Mouse (Mus musculus) MEL (cell line): ENCODE data around the gene Tamm41. TPM values are rescaled to one million over a fixed set of nuclear protein-coding genes. Genes with fewer than 3 reads are reported as not detected.

ENCODE experiments used
- DNase-seq: peaks from one replicate; pipeline ENCODE4 v3.0.0; 2011; ENCODE audit warnings: low read depth, low spot score
- H3K27ac ChIP-seq: 2 replicates; pipeline ENCODE4 v1.5.1; 2012; ENCODE audit warnings: low read depth, mild to moderate bottlenecking, control low read depth, low read length, moderate library complexity; ENCODE audit not compliant: control insufficient read depth
- H3K27me3 ChIP-seq, 2 experiments: fragments of 150-350 bp in 1 of 2; sonication (generic) in 1 of 2; 2 replicates each; pipeline ENCODE4 v1.6.1; 2012; ENCODE audit warnings: low read length in 2 of 2, mild to moderate bottlenecking in 2 of 2, improper control_type of control experiment in 1 of 2, moderate library complexity in 1 of 2; ENCODE audit not compliant: insufficient read depth in 2 of 2, control insufficient read depth in 1 of 2
- H3K36me3 ChIP-seq, 2 experiments: 2 replicates each; pipeline ENCODE4 v1.6.1; 2012 to 2014; ENCODE audit warnings: low read length in 2 of 2, improper control_type of control experiment in 1 of 2, inconsistent platforms in 1 of 2, mild to moderate bottlenecking in 1 of 2; ENCODE audit not compliant: insufficient read depth in 2 of 2, control insufficient read depth in 1 of 2
- H3K4me1 ChIP-seq, 2 experiments: fragments of 150-350 bp in 1 of 2; sonication (generic) in 1 of 2; 2 replicates each; pipeline ENCODE4 v1.6.1; 2012; ENCODE audit warnings: low read length in 2 of 2, improper control_type of control experiment in 1 of 2, mild to moderate bottlenecking in 1 of 2; ENCODE audit not compliant: insufficient read depth in 2 of 2, control insufficient read depth in 1 of 2
- H3K4me3 ChIP-seq, 2 experiments: fragments of 150-350 bp in 1 of 2; sonication (generic) in 1 of 2; 2 replicates each; pipeline ENCODE4 v1.5.1; 2012; ENCODE audit warnings: low read depth in 2 of 2, low read length in 2 of 2, mild to moderate bottlenecking in 2 of 2, moderate library complexity in 2 of 2, control low read depth in 1 of 2, improper control_type of control experiment in 1 of 2; ENCODE audit not compliant: control insufficient read depth in 1 of 2, insufficient read depth in 1 of 2
- H3K79me2 ChIP-seq: 2 replicates; pipeline ENCODE4 v1.6.1; 2012; ENCODE audit warnings: mild to moderate bottlenecking, low read length, moderate library complexity; ENCODE audit not compliant: control insufficient read depth, poor library complexity, insufficient read depth
- H3K9ac ChIP-seq: 2 replicates; pipeline ENCODE4 v1.6.1; 2012; ENCODE audit warnings: low read depth, mild to moderate bottlenecking, control low read depth, low read length, moderate library complexity; ENCODE audit not compliant: control insufficient read depth, poor library complexity, severe bottlenecking
- H3K9me3 ChIP-seq: fragments of 150-350 bp; sonication (generic); replicated peaks from 2 replicates; pipeline ENCODE4 v1.6.1; 2012; ENCODE audit warnings: mild to moderate bottlenecking, low read length, improper control_type of control experiment, moderate library complexity; ENCODE audit not compliant: insufficient read depth
- ELF1 ChIP-seq: IDR thresholded peaks from 2 replicates; pipeline ENCODE4 v1.6.1; 2014; ENCODE audit warnings: low read depth, mild to moderate bottlenecking, inconsistent platforms, low read length, improper control_type of control experiment, moderate library complexity
- ETS1 ChIP-seq: IDR thresholded peaks from 2 replicates; pipeline ENCODE4 v1.6.1; 2012; ENCODE audit warnings: low read depth, mild to moderate bottlenecking, inconsistent platforms, low read length, improper control_type of control experiment, moderate library complexity
- GABPA ChIP-seq: IDR thresholded peaks from 2 replicates; pipeline ENCODE4 v1.6.1; 2012; ENCODE audit warnings: low read depth, mild to moderate bottlenecking, inconsistent platforms, low read length, improper control_type of control experiment, moderate library complexity
- JUND ChIP-seq: IDR thresholded peaks from 2 replicates; pipeline ENCODE4 v1.6.1; 2011; ENCODE audit warnings: low read depth, mild to moderate bottlenecking, improper control_type of control experiment, low read length
- KAT2A ChIP-seq: conservative IDR thresholded peaks from 2 replicates; pipeline ENCODE4 v1.6.1; 2012; ENCODE audit warnings: low read depth, low read length, improper control_type of control experiment, inconsistent platforms
- MAZ ChIP-seq: IDR thresholded peaks from 2 replicates; pipeline ENCODE4 v1.6.1; 2012; ENCODE audit warnings: low read depth, mild to moderate bottlenecking, inconsistent platforms, low read length, improper control_type of control experiment
- MEF2A ChIP-seq: IDR thresholded peaks from 2 replicates; pipeline ENCODE4 v1.6.1; 2014; ENCODE audit warnings: low read depth, mild to moderate bottlenecking, inconsistent platforms, low read length, improper control_type of control experiment; ENCODE audit not compliant: poor library complexity, insufficient replicate concordance, severe bottlenecking; ENCODE audit errors: extremely low read depth
- NELFE ChIP-seq: IDR thresholded peaks from 2 replicates; pipeline ENCODE4 v1.6.1; 2011; ENCODE audit warnings: low read depth, low read length, improper control_type of control experiment
- NRF1 ChIP-seq: IDR thresholded peaks from 2 replicates; pipeline ENCODE4 v1.6.1; 2014; ENCODE audit warnings: low read depth, mild to moderate bottlenecking, inconsistent platforms, low read length, improper control_type of control experiment, moderate library complexity; ENCODE audit not compliant: poor library complexity, insufficient read depth, severe bottlenecking
- RAD21 ChIP-seq: IDR thresholded peaks from 2 replicates; pipeline ENCODE4 v1.6.1; 2011; ENCODE audit warnings: mild to moderate bottlenecking, low read depth, low read length, improper control_type of control experiment
- RCOR1 ChIP-seq: IDR thresholded peaks from 2 replicates; pipeline ENCODE4 v1.6.1; 2012; ENCODE audit warnings: low read depth, mild to moderate bottlenecking, inconsistent platforms, low read length, improper control_type of control experiment
- SMC3 ChIP-seq: IDR thresholded peaks from 2 replicates; pipeline ENCODE4 v1.6.1; 2011; ENCODE audit warnings: low read depth, low read length, improper control_type of control experiment
- UBTF ChIP-seq: IDR thresholded peaks from 2 replicates; pipeline ENCODE4 v1.6.1; 2012; ENCODE audit warnings: low read depth, mild to moderate bottlenecking, inconsistent platforms, low read length, improper control_type of control experiment, moderate library complexity, borderline replicate concordance; ENCODE audit not compliant: insufficient read depth
- ZC3H11A ChIP-seq: IDR thresholded peaks from 2 replicates; pipeline ENCODE4 v1.6.1; 2012; ENCODE audit warnings: low read depth, mild to moderate bottlenecking, inconsistent platforms, low read length, improper control_type of control experiment
- ZNF384 ChIP-seq: IDR thresholded peaks from 2 replicates; pipeline ENCODE4 v1.6.1; 2012; ENCODE audit warnings: low read depth, mild to moderate bottlenecking, inconsistent platforms, low read length, improper control_type of control experiment
- polyA plus RNA-seq, 2 experiments: library from polyadenylated mRNA; stranded (reverse) in 1 of 2; unstranded in 1 of 2; fragments of >175 nt in 1 of 2; fragments of >200 nt in 1 of 2; gene quantifications; 2 replicates each; pipeline versions ENCODE4 v1.2.1 to v1.2.4; 2012; ENCODE audit warnings: low replicate concordance in 2 of 2, low read depth in 1 of 2; ENCODE audit not compliant: insufficient read length in 2 of 2, insufficient read depth in 1 of 2, missing spikeins in 1 of 2
- total RNA-seq: library from RNA; depleted of rRNA; stranded (reverse); fragments of 300-350 nt; gene quantifications from 2 replicates; pipeline ENCODE4 v1.2.3, GENCODE M21; 2012

Tamm41 gene
- total and polyA plus RNA-seq, 3 experiments = 80.5 to 87.4 TPM; not detected in 1

DNA sequence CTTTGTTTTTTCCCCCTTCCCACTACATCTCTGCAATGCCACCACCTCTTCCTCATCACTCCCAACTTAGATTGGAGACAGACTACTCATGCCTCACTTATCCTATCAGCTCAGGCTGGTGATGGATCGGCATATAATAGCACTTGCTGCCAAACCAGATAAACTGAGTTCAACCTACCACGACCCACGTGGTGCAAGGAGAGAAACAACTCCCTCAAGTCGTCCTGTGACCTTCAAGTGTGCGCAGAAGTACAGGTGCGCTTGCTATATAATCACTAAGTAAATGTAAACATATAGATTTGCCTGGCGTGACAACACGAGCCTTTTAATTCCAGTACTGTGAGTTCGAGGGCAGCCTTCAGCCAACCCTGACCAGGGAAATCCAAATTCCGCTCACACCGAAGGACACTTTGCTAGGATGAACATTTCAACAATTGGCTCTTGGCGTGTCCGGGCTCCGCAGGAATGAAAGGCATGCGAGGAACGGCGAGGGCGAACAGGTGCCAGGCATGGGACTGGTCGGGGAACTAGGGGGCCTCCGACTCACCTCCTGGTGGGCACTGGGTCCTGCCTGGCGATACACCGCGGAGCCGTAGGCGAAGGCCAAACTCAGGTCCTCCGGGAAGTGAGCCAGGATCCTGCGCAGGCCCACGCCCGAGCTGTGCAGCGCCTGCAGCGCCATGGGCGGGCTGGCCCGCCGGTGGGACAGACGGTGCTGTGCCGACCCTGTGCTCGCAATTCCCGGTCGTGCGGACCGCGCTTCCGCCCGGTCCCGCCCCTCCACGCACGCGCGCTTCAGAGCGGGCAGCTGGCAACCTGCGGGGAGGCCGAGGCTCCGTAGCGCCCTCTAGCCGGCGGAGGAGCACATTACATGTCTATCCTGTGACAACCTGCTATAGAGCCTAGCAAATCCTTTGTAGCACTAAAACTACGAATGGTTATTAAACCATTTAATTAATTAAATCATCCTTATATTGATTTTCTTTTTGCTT is at the start of gene Tamm41 (continued):
- TF ChIP-seq GABPA (peak; percentile 84; the same call in 1 of the 2 replicates), ZC3H11A (no peak), JUND (no peak), ZNF384 (no peak), UBTF (no peak)
- TF ChIP-seq, all 39 proteins: peak for 22

DNA sequence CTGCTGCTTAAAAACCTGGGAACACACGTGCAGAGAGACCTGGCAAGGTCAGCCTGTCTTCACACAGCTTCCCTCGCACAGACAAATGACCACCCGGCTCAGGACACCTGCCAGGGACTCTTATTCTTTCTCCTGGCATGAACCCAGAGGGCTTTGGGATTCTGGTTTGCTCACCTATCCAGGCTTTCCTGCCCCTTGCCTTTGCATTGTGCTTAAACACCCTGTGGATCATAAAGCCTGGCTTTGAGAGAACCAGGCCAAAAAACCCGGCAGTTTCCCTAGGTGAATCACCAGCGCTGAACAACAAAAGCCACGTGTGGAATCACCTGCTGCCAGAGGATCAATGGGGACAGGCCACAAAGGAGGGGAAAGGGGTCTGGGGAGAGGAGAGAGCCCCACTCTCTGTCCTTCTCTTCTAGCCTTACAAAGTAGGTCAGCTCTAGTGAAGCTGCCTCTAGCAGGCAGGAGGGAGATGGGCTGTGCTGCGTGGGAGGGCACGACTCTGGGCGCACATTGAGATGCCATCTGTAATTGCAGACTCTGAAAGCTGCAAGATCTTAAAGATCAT is 47.7 kb upstream of the Tamm41 start:
- Histone ChIP-seq H3K4me1 (no peaks in the 10 kb centered on the region), H3K36me3 (no peaks in the 10 kb centered on the region), H3K9ac (no peak overlapping the region), H3K9me3 (no peaks in the 10 kb centered on the region), H3K79me2 (no peaks in the 10 kb centered on the region), H3K27me3 (peaks cover 11 to 13% of the 10 kb centered on the region in 2 experiments; a peak in 3 of 4 replicates), H3K27ac (no peak overlapping the region), H3K4me3 (no peak overlapping the region)
- DNase-seq = no peak
- TF ChIP-seq SMC3 (no peak), MAZ (no peak), JUND (no peak), KAT2A (no peak), ETS1 (no peak), NRF1 (no peak)

DNA sequence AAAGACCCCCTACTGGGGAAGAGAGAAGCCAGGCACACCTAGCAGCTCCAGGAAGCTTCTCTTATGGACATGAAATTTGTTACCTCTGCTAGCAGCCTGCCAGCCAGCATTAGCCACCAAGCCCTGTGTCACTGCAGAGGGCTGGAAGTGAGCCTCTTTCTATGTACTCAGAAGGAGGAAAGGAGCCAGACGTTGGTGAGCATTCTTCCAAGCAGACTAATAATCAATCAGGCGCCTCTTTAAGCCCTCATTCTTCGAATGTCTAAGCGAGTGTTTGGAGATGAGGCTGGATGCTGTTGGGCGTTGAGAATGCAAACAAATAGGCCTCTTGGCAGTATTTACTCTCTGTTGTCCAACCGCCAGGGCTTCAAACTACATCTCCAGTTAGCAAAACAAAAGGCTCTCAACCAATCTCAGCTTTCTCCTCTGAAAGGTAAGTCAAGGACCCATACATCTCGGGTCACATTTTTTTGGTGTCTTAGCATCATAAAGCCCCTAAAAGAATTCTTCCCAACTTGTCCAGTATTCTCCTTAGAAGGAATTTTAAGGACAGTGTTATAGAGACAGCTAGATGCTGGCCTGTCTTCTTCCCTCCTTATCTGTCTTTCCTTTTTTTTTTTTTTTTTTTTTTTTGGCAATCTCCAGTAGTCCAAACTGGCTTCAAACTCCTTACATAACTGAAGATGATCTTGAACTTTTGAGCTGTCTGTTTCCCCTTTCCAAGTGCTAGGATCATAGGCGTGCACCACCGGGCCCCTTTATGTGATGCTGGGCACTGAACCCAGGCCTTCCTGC is 39.3 kb upstream of the Tamm41 start:
- no peak for TF ChIP-seq GABPA
- TF ChIP-seq ZNF384 = no peak
- no peak for TF ChIP-seq MEF2A
- no peak for TF ChIP-seq RAD21
- TF ChIP-seq UBTF = no peak
- TF ChIP-seq ELF1 = no peak
- no peak for TF ChIP-seq ZC3H11A
- no peak for TF ChIP-seq NELFE
- no peak for TF ChIP-seq RCOR1
- TF ChIP-seq ETS1 = no peak
- Histone ChIP-seq H3K9ac (no peak overlapping the region), H3K4me3 (no peak overlapping the region), H3K4me1 (no peaks in the 10 kb centered on the region), H3K9me3 (no peaks in the 10 kb centered on the region), H3K36me3 (no peaks in the 10 kb centered on the region), H3K79me2 (no peaks in the 10 kb centered on the region), H3K27ac (no peak overlapping the region), H3K27me3 (peaks cover 0 to 3% of the 10 kb centered on the region in 2 experiments; a peak in 2 of 4 replicates)
- no peak for DNase-seq
